Mouse (Mus musculus): ENCODE measurements at regions not wholly inside any gene's neighbourhood (a gene's known extent, or its start where the extent isn't known, plus 50 kb on each side); places are given as distances from the start of the nearest gene placed in this dataset.
"Not testable (repeated sequence)": the region's sequence is repeated elsewhere in the genome, so short reads cannot be mapped to it uniquely, and the experiment has no call there.

- Histone ChIP-seq H3K27me3 (ENCODE audit: control insufficient read depth, insufficient read depth, low read length) (no peaks in the 10 kb centered on the region), H3K4me3 (ENCODE audit: low read depth, low read length) (no peak overlapping the region), H3K9ac (ENCODE audit: low read length) (no peak overlapping the region), H3K27ac (replicated peaks) (no peak overlapping the region), H3K9me3 (ENCODE audit: control insufficient read depth, low read length) (no peaks in the 10 kb centered on the region), H3K4me2 (replicated peaks; ENCODE audit: low read depth) (no peak overlapping the region), H3K36me3 (ENCODE audit: control insufficient read depth, insufficient read depth, low read length) (no peaks in the 10 kb centered on the region), H3K4me1 (replicated peaks; ENCODE audit: control insufficient read depth, insufficient read depth) (no peaks in the 10 kb centered on the region)
- DNase-seq (ENCODE audit: low spot score) (no peak), ATAC-seq (ENCODE audit: low FRiP score, low TSS enrichment) (no peak)
- TF ChIP-seq CTCF (IDR thresholded peaks at IDR 0.05; ENCODE audit: low read depth) (no peak), EP300 (optimal IDR thresholded peaks at IDR 0.05) (no peak)
- WGBS = 89% methylated on average over 3 of the region's 3 CpGs
Measured at GRCm38 (mm10) chr13:10970721-10971120, 610.1 kb upstream of the Chrm3 start.

DNA sequence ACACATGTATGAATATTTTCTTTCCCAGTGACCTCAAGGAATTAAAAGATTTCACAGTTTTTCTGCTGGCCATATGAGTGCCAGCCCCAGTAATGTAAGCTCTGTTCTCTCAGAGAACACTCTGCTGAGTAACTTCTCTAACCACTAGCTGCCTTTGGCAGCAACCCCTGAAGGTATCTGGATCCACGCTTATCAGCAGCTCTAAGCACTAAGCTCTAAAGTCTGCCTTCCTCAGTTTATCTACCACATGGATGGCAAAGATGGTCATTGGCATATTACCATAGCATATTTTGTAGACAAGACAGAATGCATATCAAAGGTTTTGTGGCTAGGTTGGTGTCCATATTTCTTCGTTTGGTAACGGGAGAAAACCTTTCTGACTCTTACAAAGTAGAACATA, 592.3 kb upstream of the Chrm3 start:
- H3K27me3 ChIP-seq (ENCODE audit: control insufficient read depth, insufficient read depth, low read length) = no peaks in the 10 kb centered on the region
- ATAC-seq (ENCODE audit: low FRiP score, low TSS enrichment) (no peak), DNase-seq (ENCODE audit: low spot score) (no peak)
- no peaks in the 10 kb centered on the region for H3K4me1 ChIP-seq (replicated peaks; ENCODE audit: control insufficient read depth, insufficient read depth)
- H3K36me3 ChIP-seq (ENCODE audit: control insufficient read depth, insufficient read depth, low read length) = no peaks in the 10 kb centered on the region
- H3K4me3 ChIP-seq (ENCODE audit: low read depth, low read length) = no peak overlapping the region
- no peak overlapping the region for H3K9ac ChIP-seq (ENCODE audit: low read length)
- no peak overlapping the region for H3K27ac ChIP-seq (replicated peaks)
- 94% methylated on average over 3 of the region's 3 CpGs for WGBS
- no peak overlapping the region for H3K4me2 ChIP-seq (replicated peaks; ENCODE audit: low read depth)
- no peaks in the 10 kb centered on the region for H3K9me3 ChIP-seq (ENCODE audit: control insufficient read depth, low read length)
- TF ChIP-seq EP300 (optimal IDR thresholded peaks at IDR 0.05) (no peak), CTCF (IDR thresholded peaks at IDR 0.05; ENCODE audit: low read depth) (no peak)

GRCm38 (mm10) chr13:10950658-10951057, 590.0 kb upstream of the Chrm3 start:
- ATAC-seq (ENCODE audit: low FRiP score, low TSS enrichment); H3K9me3 ChIP-seq (ENCODE audit: control insufficient read depth, low read length); H3K4me1 ChIP-seq (replicated peaks; ENCODE audit: control insufficient read depth, insufficient read depth); H3K36me3 ChIP-seq (ENCODE audit: control insufficient read depth, insufficient read depth, low read length); H3K4me3 ChIP-seq (ENCODE audit: low read depth, low read length); H3K4me2 ChIP-seq (replicated peaks; ENCODE audit: low read depth); DNase-seq (ENCODE audit: low spot score); H3K27me3 ChIP-seq (ENCODE audit: control insufficient read depth, insufficient read depth, low read length); H3K9ac ChIP-seq (ENCODE audit: low read length); H3K27ac ChIP-seq (replicated peaks): not testable (repeated sequence)
- WGBS = 77% methylated on average over 8 of the region's 9 CpGs

DNA sequence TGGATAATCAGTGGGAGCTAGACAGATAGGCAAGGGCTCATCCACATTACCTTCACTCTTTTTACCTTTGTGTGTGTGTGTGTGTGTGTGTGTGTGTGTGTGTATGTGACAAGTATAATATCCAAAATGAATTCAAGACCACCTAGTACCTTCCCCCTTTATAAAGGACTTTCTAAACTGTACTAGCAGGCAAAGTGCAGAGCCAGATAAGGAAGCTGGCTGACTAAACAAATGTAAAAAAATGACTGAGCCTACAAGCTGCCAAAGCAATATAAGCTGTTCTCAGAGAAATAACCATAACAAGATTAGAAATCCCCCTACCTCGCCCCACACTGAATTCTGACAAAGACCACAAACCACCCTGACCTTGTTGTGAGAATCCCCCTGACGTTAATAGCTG, 586.8 kb upstream of the Chrm3 start:
- H3K9me3 ChIP-seq (ENCODE audit: control insufficient read depth, low read length) = no peaks in the 10 kb centered on the region
- 51% methylated on average over 2 of the region's 2 CpGs for WGBS
- ATAC-seq (ENCODE audit: low FRiP score, low TSS enrichment) (no peak), DNase-seq (ENCODE audit: low spot score) (no peak)
- H3K4me3 ChIP-seq (ENCODE audit: low read depth, low read length) = no peak overlapping the region
- H3K4me1 ChIP-seq (replicated peaks; ENCODE audit: control insufficient read depth, insufficient read depth) = no peaks in the 10 kb centered on the region
- H3K9ac ChIP-seq (ENCODE audit: low read length) = no peak overlapping the region
- no peak overlapping the region for H3K4me2 ChIP-seq (replicated peaks; ENCODE audit: low read depth)
- H3K36me3 ChIP-seq (ENCODE audit: control insufficient read depth, insufficient read depth, low read length) = no peaks in the 10 kb centered on the region
- H3K27ac ChIP-seq (replicated peaks) = no peak overlapping the region
- no peaks in the 10 kb centered on the region for H3K27me3 ChIP-seq (ENCODE audit: control insufficient read depth, insufficient read depth, low read length)
- TF ChIP-seq CTCF (IDR thresholded peaks at IDR 0.05; ENCODE audit: low read depth) (no peak), EP300 (optimal IDR thresholded peaks at IDR 0.05) (no peak)

DNA sequence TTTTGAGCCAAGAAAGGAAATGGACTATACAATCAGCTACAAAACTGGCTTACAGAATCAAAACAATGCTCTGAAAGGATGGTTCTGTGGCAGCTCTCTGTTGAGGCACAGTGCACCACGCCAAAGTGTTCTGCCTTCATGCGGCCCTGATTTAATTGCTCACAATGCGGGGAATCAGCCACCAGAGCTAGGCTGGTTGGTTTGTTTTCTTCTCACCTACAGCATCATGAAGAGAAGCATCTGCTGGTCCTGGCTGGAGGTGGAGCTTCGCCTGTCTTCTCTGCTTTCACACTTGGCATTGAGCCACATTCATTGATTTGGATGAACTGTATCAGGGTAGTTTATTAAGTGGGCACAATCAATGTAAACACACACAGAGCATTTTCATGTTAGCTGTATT, 583.2 kb upstream of the Chrm3 start:
- Histone ChIP-seq H3K4me3 (ENCODE audit: low read depth, low read length) (no peak overlapping the region), H3K4me2 (replicated peaks; ENCODE audit: low read depth) (no peak overlapping the region), H3K27me3 (ENCODE audit: control insufficient read depth, insufficient read depth, low read length) (no peaks in the 10 kb centered on the region), H3K9ac (ENCODE audit: low read length) (no peak overlapping the region), H3K9me3 (ENCODE audit: control insufficient read depth, low read length) (no peaks in the 10 kb centered on the region), H3K4me1 (replicated peaks; ENCODE audit: control insufficient read depth, insufficient read depth) (no peaks in the 10 kb centered on the region), H3K36me3 (ENCODE audit: control insufficient read depth, insufficient read depth, low read length) (no peaks in the 10 kb centered on the region), H3K27ac (replicated peaks) (no peak overlapping the region)
- no peak for ATAC-seq (ENCODE audit: low FRiP score, low TSS enrichment)
- TF ChIP-seq CTCF (IDR thresholded peaks at IDR 0.05; ENCODE audit: low read depth) (no peak), EP300 (optimal IDR thresholded peaks at IDR 0.05) (no peak)
- WGBS = 55% methylated on average over 4 of the region's 4 CpGs
- no peak for DNase-seq (ENCODE audit: low spot score)

DNA sequence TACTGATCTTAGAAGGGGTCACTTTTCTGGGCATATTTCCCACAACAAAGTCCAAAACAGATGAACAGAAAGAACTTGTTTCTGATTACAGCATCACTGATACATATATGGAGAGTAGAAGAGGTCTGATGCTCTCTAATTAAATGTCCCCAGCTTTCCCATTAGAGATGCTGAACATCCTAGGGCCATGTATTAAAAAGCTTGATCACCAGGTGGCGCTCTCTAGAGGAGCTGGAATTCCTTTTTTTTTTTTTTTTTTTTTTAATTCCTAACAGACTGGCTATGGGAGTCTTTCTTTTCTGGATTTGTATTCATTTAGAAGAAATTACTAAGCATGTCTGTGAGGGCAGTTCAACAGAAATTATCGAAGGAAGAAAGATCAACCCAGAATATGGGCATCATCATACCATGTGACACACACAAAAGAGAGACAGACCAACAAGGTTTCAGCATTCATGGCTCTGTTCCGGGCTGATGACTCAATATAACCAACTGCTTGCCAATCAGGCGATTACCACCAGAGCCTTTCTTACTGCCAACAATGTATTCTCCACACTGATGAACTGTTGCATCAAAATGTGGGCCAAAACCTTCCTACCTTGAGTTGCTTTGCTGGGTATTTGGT, 581.5 kb upstream of the Chrm3 start:
- Histone ChIP-seq H3K36me3 (ENCODE audit: control insufficient read depth, insufficient read depth, low read length) (no peaks in the 10 kb centered on the region), H3K9ac (ENCODE audit: low read length) (no peak overlapping the region), H3K27me3 (ENCODE audit: control insufficient read depth, insufficient read depth, low read length) (no peaks in the 10 kb centered on the region), H3K4me1 (replicated peaks; ENCODE audit: control insufficient read depth, insufficient read depth) (no peaks in the 10 kb centered on the region), H3K4me3 (ENCODE audit: low read depth, low read length) (no peak overlapping the region), H3K9me3 (ENCODE audit: control insufficient read depth, low read length) (no peaks in the 10 kb centered on the region), H3K27ac (replicated peaks) (no peak overlapping the region), H3K4me2 (replicated peaks; ENCODE audit: low read depth) (no peak overlapping the region)
- ATAC-seq (ENCODE audit: low FRiP score, low TSS enrichment) (no peak), DNase-seq (ENCODE audit: low spot score) (peak; percentile 16)
- TF ChIP-seq CTCF (IDR thresholded peaks at IDR 0.05; ENCODE audit: low read depth) (peak; percentile 60), EP300 (optimal IDR thresholded peaks at IDR 0.05) (no peak)
- WGBS = 63% methylated on average over 4 of the region's 4 CpGs

Data from stomach, postnatal 0 days (tissue).